22 mouse cellular contexts compared by ENCODE assay signal in the genomic region with DNA sequence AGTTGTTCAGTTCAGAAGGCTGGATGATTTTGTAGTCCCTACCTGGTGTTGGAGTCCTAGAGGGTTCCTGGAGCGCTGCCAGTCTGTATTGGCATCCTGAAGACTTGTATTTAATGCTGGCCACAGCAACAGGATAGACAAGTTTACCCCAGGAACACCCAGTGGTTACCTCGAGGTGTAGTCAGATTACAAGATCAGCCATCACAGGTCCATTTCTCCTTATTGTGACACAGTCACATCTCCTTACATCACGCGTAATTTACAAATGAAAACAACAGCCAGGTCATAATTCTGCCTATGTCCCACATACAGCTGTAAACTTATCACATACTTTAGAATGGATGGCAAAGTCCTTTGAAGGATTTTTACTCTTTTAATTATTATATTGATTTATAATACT. TPM values are rescaled to one million over a fixed set of nuclear protein-coding genes. Genes with fewer than 3 reads are reported as not detected.
DNase-seq lines count a peak whose midpoint lies in the region; ATAC-seq and TF ChIP-seq lines count a peak whose summit lies in the region.
"Had no signal": no experiment of that assay in that cellular context is flagged by ENCODE, and none has a peak within 500 bp of the region (broad histone marks: within the 10 kb centered on the region; RNA-seq: fewer than 3 reads in every experiment).

No protein-coding gene starts in this region.

- no peak overlapping the region for H3K4me3 ChIP-seq in intestine, postnatal 0 days (ENCODE audit: low read depth, low read length)
- H3K4me3 ChIP-seq in intestine, embryonic 15.5 days (replicated peaks) = no peak overlapping the region
- H3K4me3 ChIP-seq: embryonic facial prominence, embryonic 10.5 days; embryonic facial prominence, embryonic 12.5 days; forebrain, embryonic 10.5 days; forebrain, embryonic 12.5 days had no signal

- H3K36me3 ChIP-seq in intestine, postnatal 0 days (ENCODE audit: control insufficient read depth, insufficient read depth) = peaks cover 51% of the 10 kb centered on the region
- peaks cover 26% of the 10 kb centered on the region for H3K36me3 ChIP-seq in intestine, embryonic 15.5 days

- WGBS in intestine, postnatal 0 days = 62% methylated on average over 4 of the region's 4 CpGs
- WGBS in intestine, embryonic 15.5 days = 91% methylated on average over 4 of the region's 4 CpGs

- no peak overlapping the region for H3K27ac ChIP-seq in intestine, postnatal 0 days (ENCODE audit: low read depth, low read length)
- H3K27ac ChIP-seq in intestine, embryonic 15.5 days = no peak overlapping the region
- H3K27ac ChIP-seq: embryonic facial prominence, embryonic 10.5 days; embryonic facial prominence, embryonic 12.5 days; forebrain, embryonic 10.5 days; forebrain, embryonic 12.5 days had no signal

- peak; percentile 13 to 22 for DNase-seq in cerebellum, postnatal 10 days
- DNase-seq in cerebellum, adult 11-12 months = no peak
- DNase-seq in fat pad, adult 2 months (ENCODE audit: extremely low read depth, low read depth, low spot score) = peak; percentile 63
- DNase-seq in layer of hippocampus, postnatal 14 days (ENCODE audit: low spot score in 2 of 2) = no peak
- DNase-seq in right cerebral cortex, postnatal 10 days (ENCODE audit: low spot score in 2 of 2) = no peak
- DNase-seq: adrenal gland, adult 8-10 months; adrenal gland, postnatal 14 days; adrenal gland, postnatal 36 days; cerebellum, adult 18-20 months; cerebellum, adult 9-10 months had no signal

- TF ChIP-seq CTCF in intestine, postnatal 0 days (IDR thresholded peaks at IDR 0.05; ENCODE audit: low read depth) = no peak

- no peaks in the 10 kb centered on the region for H3K27me3 ChIP-seq in intestine, postnatal 0 days (replicated peaks; ENCODE audit: control insufficient read depth, insufficient read depth, low read length)
- no peaks in the 10 kb centered on the region for H3K27me3 ChIP-seq in intestine, embryonic 15.5 days (replicated peaks)
- H3K27me3 ChIP-seq: embryonic facial prominence, embryonic 12.5 days; forebrain, embryonic 12.5 days; Patski had no signal

- no peaks in the 10 kb centered on the region for H3K9me3 ChIP-seq in intestine, postnatal 0 days (ENCODE audit: control insufficient read depth)
- no peaks in the 10 kb centered on the region for H3K9me3 ChIP-seq in intestine, embryonic 15.5 days
- H3K9me3 ChIP-seq: embryonic facial prominence, embryonic 10.5 days; embryonic facial prominence, embryonic 12.5 days; forebrain, embryonic 10.5 days; forebrain, embryonic 12.5 days had no signal

- no peak overlapping the region for H3K9ac ChIP-seq in intestine, postnatal 0 days (ENCODE audit: low read depth, low read length)
- H3K9ac ChIP-seq in intestine, embryonic 15.5 days = no peak overlapping the region
- H3K9ac ChIP-seq: embryonic facial prominence, embryonic 12.5 days; forebrain, embryonic 12.5 days had no signal

- ATAC-seq in intestine, postnatal 0 days = peak; percentile 71
- no peak for ATAC-seq in intestine, embryonic 15.5 days
- ATAC-seq: activated CD4-positive, CD25-positive, alpha-beta regulatory T cell, adult 4 months; forebrain, embryonic 14.5 days; forebrain, embryonic 16.5 days; Patski had no signal

- no peak overlapping the region for H3K4me2 ChIP-seq in intestine, postnatal 0 days (replicated peaks; ENCODE audit: low read depth)
- H3K4me2 ChIP-seq in intestine, embryonic 15.5 days (replicated peaks) = no peak overlapping the region
- H3K4me2 ChIP-seq: embryonic facial prominence, embryonic 12.5 days; forebrain, embryonic 12.5 days had no signal

- no peaks in the 10 kb centered on the region for H3K4me1 ChIP-seq in intestine, postnatal 0 days (replicated peaks; ENCODE audit: control insufficient read depth, insufficient read depth, low read length)
- no peaks in the 10 kb centered on the region for H3K4me1 ChIP-seq in intestine, embryonic 15.5 days (replicated peaks)
- H3K4me1 ChIP-seq: embryonic facial prominence, embryonic 10.5 days; embryonic facial prominence, embryonic 12.5 days; forebrain, embryonic 10.5 days; forebrain, embryonic 12.5 days had no signal

RNA-seq across cellular contexts. Expression of a gene that starts 40.2 kb away (rescaled TPM):
- polyA plus RNA-seq in intestine, postnatal 0 days (2015; fragmentation: Nextera tagmentation; extraction: Ambion mirVana) = 8.0 and 12.4 TPM in 2 replicates
- 2.8 and 3.5 TPM in 2 replicates for polyA plus RNA-seq in intestine, embryonic 15.5 days (2015; fragmentation: Nextera tagmentation; extraction: Ambion mirVana)
- total RNA-seq in layer of hippocampus, postnatal 14 days (2021) = 1 to 10 TPM; 5.1 to 8.4 TPM
- total RNA-seq: ES-E14 had no signal
- polyA plus RNA-seq: cortical plate, adult 2 months; embryonic facial prominence, embryonic 10.5 days; embryonic facial prominence, embryonic 12.5 days had no signal

RNA-seq across cellular contexts. Expression of a gene that starts 40.3 kb away (rescaled TPM):
- 34.9 and 40.9 TPM in 2 replicates for polyA plus RNA-seq in intestine, postnatal 0 days (2015; fragmentation: Nextera tagmentation; extraction: Ambion mirVana)
- 41.1 and 46.9 TPM in 2 replicates for polyA plus RNA-seq in intestine, embryonic 15.5 days (2015; fragmentation: Nextera tagmentation; extraction: Ambion mirVana)
- 10 to 100 TPM; 26.6 to 27.6 TPM for total RNA-seq in layer of hippocampus, postnatal 14 days (2021)

Comparison
In these comparisons a context has a peak if more than half of its experiments do, and no peak if none do; other contexts are left out.
1. DNase-seq: peak in cerebellum, postnatal 10 days (2 of 2) and fat pad, adult 2 months (single experiment); none in cerebellum, adult 11-12 months (single experiment), layer of hippocampus, postnatal 14 days (0 of 2) and right cerebral cortex, postnatal 10 days (0 of 2).